ENCODE assay signal across 29 mouse cellular contexts in genomic region chr13:40376773-40377172, GRCm38 (mm10). TPM values are rescaled to one million over a fixed set of nuclear protein-coding genes. Genes with fewer than 3 reads are reported as not detected.
DNase-seq lines count a peak whose midpoint lies in the region; ATAC-seq and TF ChIP-seq lines count a peak whose summit lies in the region.
"Had no signal": no experiment of that assay in that cellular context is flagged by ENCODE, and none has a peak within 500 bp of the region (broad histone marks: within the 10 kb centered on the region; RNA-seq: fewer than 3 reads in every experiment).

No protein-coding gene starts in this region.

- no peak for DNase-seq in kidney, adult 18-20 months
- DNase-seq in kidney, postnatal 0 days (ENCODE audit: low spot score) = peak; percentile 65
- DNase-seq in kidney, postnatal 10 days = no peak
- DNase-seq in lung, postnatal 10 days = no peak
- DNase-seq: adrenal gland, postnatal 10 days; adrenal gland, postnatal 36 days; B cell, adult 2 months; cerebellum, adult 18-20 months; cerebellum, adult 9-10 months; cerebellum, postnatal 14 days; gastrocnemius, postnatal 25 days; heart, adult 18-20 months; heart, postnatal 10 days; heart, postnatal 36 days had no signal

- no peak for TF ChIP-seq CTCF in kidney, postnatal 0 days (IDR thresholded peaks at IDR 0.05; ENCODE audit: low read depth)

- H3K4me3 ChIP-seq in kidney, embryonic 14.5 days (ENCODE audit: low read length) = no peak overlapping the region
- no peak overlapping the region for H3K4me3 ChIP-seq in kidney, postnatal 0 days (replicated peaks; ENCODE audit: low read depth, low read length)
- H3K4me3 ChIP-seq in lung, embryonic 15.5 days = no peak overlapping the region
- H3K4me3 ChIP-seq: embryonic facial prominence, embryonic 12.5 days; erythroblast, embryonic 14.5 days; forebrain, embryonic 12.5 days; forebrain, embryonic 15.5 days; heart, embryonic 12.5 days; heart, embryonic 15.5 days; hindbrain, embryonic 10.5 days; hindbrain, embryonic 13.5 days had no signal

- no peak overlapping the region for H3K4me2 ChIP-seq in kidney, embryonic 14.5 days (replicated peaks; ENCODE audit: low read depth, low read length)
- no peak overlapping the region for H3K4me2 ChIP-seq in kidney, postnatal 0 days (ENCODE audit: low read length)
- no peak overlapping the region for H3K4me2 ChIP-seq in lung, embryonic 15.5 days
- H3K4me2 ChIP-seq: embryonic facial prominence, embryonic 12.5 days; forebrain, embryonic 12.5 days; forebrain, embryonic 15.5 days; heart, embryonic 12.5 days; heart, embryonic 15.5 days; hindbrain, embryonic 13.5 days had no signal

- 32% methylated on average over 5 of the region's 5 CpGs for WGBS in kidney, embryonic 14.5 days
- 29% methylated on average over 5 of the region's 5 CpGs for WGBS in kidney, postnatal 0 days
- WGBS in lung, embryonic 15.5 days = 36% methylated on average over 5 of the region's 5 CpGs

- peak; percentile 93 for ATAC-seq in kidney, embryonic 14.5 days (ENCODE audit: low FRiP score, low TSS enrichment)
- ATAC-seq in kidney, postnatal 0 days (replicated peaks; ENCODE audit: low FRiP score, low read depth) = no peak
- ATAC-seq in lung, embryonic 15.5 days (ENCODE audit: borderline replicate concordance, extremely low read depth, low FRiP score, low TSS enrichment) = peak; percentile 49; the same call in 1 of the 2 replicates
- ATAC-seq: forebrain, embryonic 15.5 days; hindbrain, embryonic 16.5 days; Patski had no signal

- H3K9me3 ChIP-seq in kidney, embryonic 14.5 days (ENCODE audit: control insufficient read depth, low read length) = no peaks in the 10 kb centered on the region; the same call in 1 of the 2 replicates
- no peaks in the 10 kb centered on the region for H3K9me3 ChIP-seq in kidney, postnatal 0 days (replicated peaks; ENCODE audit: low read length)
- no peaks in the 10 kb centered on the region for H3K9me3 ChIP-seq in lung, embryonic 15.5 days
- H3K9me3 ChIP-seq: embryonic facial prominence, embryonic 12.5 days; forebrain, embryonic 15.5 days; heart, embryonic 15.5 days had no signal

- H3K36me3 ChIP-seq in kidney, embryonic 14.5 days (ENCODE audit: control insufficient read depth, insufficient read depth, low read length) = no peaks in the 10 kb centered on the region
- no peaks in the 10 kb centered on the region for H3K36me3 ChIP-seq in kidney, postnatal 0 days (ENCODE audit: insufficient read depth, low read length)
- H3K36me3 ChIP-seq in lung, embryonic 15.5 days = no peaks in the 10 kb centered on the region
- H3K36me3 ChIP-seq: embryonic facial prominence, embryonic 12.5 days; forebrain, embryonic 12.5 days; forebrain, embryonic 15.5 days; G1E; heart, embryonic 12.5 days; heart, embryonic 15.5 days; hindbrain, embryonic 10.5 days; hindbrain, embryonic 13.5 days had no signal

- H3K27ac ChIP-seq in kidney, embryonic 14.5 days (ENCODE audit: low read depth, low read length) = no peak overlapping the region
- no peak overlapping the region for H3K27ac ChIP-seq in kidney, postnatal 0 days
- no peak overlapping the region for H3K27ac ChIP-seq in lung, embryonic 15.5 days
- H3K27ac ChIP-seq: embryonic facial prominence, embryonic 12.5 days; forebrain, embryonic 12.5 days; forebrain, embryonic 15.5 days; heart, embryonic 15.5 days; hindbrain, embryonic 10.5 days; hindbrain, embryonic 13.5 days had no signal

- no peaks in the 10 kb centered on the region for H3K27me3 ChIP-seq in kidney, embryonic 14.5 days (ENCODE audit: control insufficient read depth, insufficient read depth, low read length)
- H3K27me3 ChIP-seq in kidney, postnatal 0 days (ENCODE audit: insufficient read depth, low read length) = no peaks in the 10 kb centered on the region
- H3K27me3 ChIP-seq in lung, embryonic 15.5 days = no peaks in the 10 kb centered on the region
- H3K27me3 ChIP-seq: CH12.LX; embryonic facial prominence, embryonic 12.5 days; forebrain, embryonic 12.5 days; forebrain, embryonic 15.5 days; heart, embryonic 12.5 days; heart, embryonic 15.5 days; hindbrain, embryonic 13.5 days; Patski had no signal

- H3K9ac ChIP-seq in kidney, embryonic 14.5 days (ENCODE audit: low read depth, low read length) = no peak overlapping the region
- no peak overlapping the region for H3K9ac ChIP-seq in kidney, postnatal 0 days (ENCODE audit: low read depth, low read length)
- no peak overlapping the region for H3K9ac ChIP-seq in lung, embryonic 15.5 days
- H3K9ac ChIP-seq: embryonic facial prominence, embryonic 12.5 days; forebrain, embryonic 12.5 days; forebrain, embryonic 15.5 days; heart, embryonic 12.5 days; heart, embryonic 15.5 days; hindbrain, embryonic 13.5 days had no signal

- H3K4me1 ChIP-seq in kidney, embryonic 14.5 days (ENCODE audit: control insufficient read depth, insufficient read depth, low read length) = no peaks in the 10 kb centered on the region
- no peaks in the 10 kb centered on the region for H3K4me1 ChIP-seq in kidney, postnatal 0 days (replicated peaks; ENCODE audit: insufficient read depth, low read length)
- H3K4me1 ChIP-seq in lung, embryonic 15.5 days = no peaks in the 10 kb centered on the region
- H3K4me1 ChIP-seq: embryonic facial prominence, embryonic 12.5 days; forebrain, embryonic 12.5 days; heart, embryonic 12.5 days; heart, embryonic 15.5 days; hindbrain, embryonic 10.5 days had no signal

RNA-seq across cellular contexts. Expression of gene Ofcc1, which starts 15.5 kb away (rescaled TPM):
- not detected in 2 replicates for polyA plus RNA-seq in kidney, embryonic 14.5 days (2014; fragmentation: Nextera tagmentation; extraction: Ambion mirVana)
- polyA plus RNA-seq in kidney, postnatal 0 days (2015; fragmentation: Nextera tagmentation; extraction: Ambion mirVana) = not detected in 2 replicates
- polyA plus RNA-seq in lung, embryonic 15.5 days (2015; fragmentation: Nextera tagmentation; extraction: Ambion mirVana) = not detected in 2 replicates
- polyA plus RNA-seq: embryonic facial prominence, embryonic 12.5 days; erythroblast, embryonic 14.5 days; forebrain, embryonic 12.5 days; forebrain, embryonic 15.5 days; G1E; gonadal fat pad, adult 2 months; heart, embryonic 12.5 days; heart, embryonic 15.5 days; hindbrain, embryonic 10.5 days; hindbrain, embryonic 13.5 days; hindbrain, embryonic 16.5 days had no signal
